Mouse (Mus musculus) neural tube, embryonic 13.5 days (tissue): ENCODE data around the gene Tent2. TPM values are rescaled to one million over a fixed set of nuclear protein-coding genes. Genes with fewer than 3 reads are reported as not detected.
A peak's percentile ranks its signal among the peaks of the same experiment; 100 is the strongest.

Experiments used
- ATAC-seq: fragments of 200-750 bp; cut with Nextera tagmentation; 2 replicates; pipeline ENCODE4 v1.8.0; 2017; ENCODE audit warnings: low read depth, mild to moderate bottlenecking, moderate TSS enrichment, moderate library complexity
- H3K27ac ChIP-seq: fragments of 300-500 bp; sonication (generic); replicated peaks from 2 replicates; pipeline ENCODE4 v1.5.1; 2015; ENCODE audit warnings: moderate library complexity, mild to moderate bottlenecking, inconsistent platforms
- H3K27me3 ChIP-seq: fragments of 300-500 bp; sonication (generic); 2 replicates; pipeline ENCODE4 v1.6.1; 2015; ENCODE audit warnings: mild to moderate bottlenecking, inconsistent platforms
- H3K36me3 ChIP-seq: fragments of 300-500 bp; sonication (generic); 2 replicates; pipeline ENCODE4 v1.6.1; 2015; ENCODE audit warnings: mild to moderate bottlenecking, inconsistent platforms
- H3K4me1 ChIP-seq: fragments of 300-500 bp; sonication (generic); replicated peaks from 2 replicates; pipeline ENCODE4 v1.6.1; 2015; ENCODE audit warnings: inconsistent platforms
- H3K4me2 ChIP-seq: fragments of 300-500 bp; sonication (generic); 2 replicates; pipeline ENCODE4 v1.6.1; 2015; ENCODE audit warnings: inconsistent platforms, mild to moderate bottlenecking, moderate library complexity
- H3K4me3 ChIP-seq: fragments of 300-500 bp; sonication (generic); 2 replicates; pipeline ENCODE4 v1.5.1; 2015; ENCODE audit warnings: mild to moderate bottlenecking, inconsistent platforms
- H3K9ac ChIP-seq: fragments of 300-500 bp; sonication (generic); 2 replicates; pipeline ENCODE4 v1.6.1; 2015; ENCODE audit warnings: moderate library complexity, mild to moderate bottlenecking, inconsistent platforms
- H3K9me3 ChIP-seq: fragments of 300-500 bp; sonication (generic); 2 replicates; pipeline ENCODE4 v1.6.1; 2016; ENCODE audit warnings: inconsistent platforms
- WGBS: fragments of 180-500 bp; shearing (Covaris S2); methylation state at CpG from one replicate; pipeline ENCODE4 v1.1.7; 2015; 5-methylcytosine and 5-hydroxymethylcytosine counted together
- polyA plus RNA-seq: library from polyadenylated mRNA; unstranded; fragments of >200 nt; fragmentation: Nextera tagmentation; extraction: Ambion mirVana; gene quantifications from 2 replicates; pipeline ENCODE4 v1.2.1, GENCODE M21; 2015

The Tent2 gene
- 43.3 and 48.3 TPM in 2 replicates for polyA plus RNA-seq

DNA sequence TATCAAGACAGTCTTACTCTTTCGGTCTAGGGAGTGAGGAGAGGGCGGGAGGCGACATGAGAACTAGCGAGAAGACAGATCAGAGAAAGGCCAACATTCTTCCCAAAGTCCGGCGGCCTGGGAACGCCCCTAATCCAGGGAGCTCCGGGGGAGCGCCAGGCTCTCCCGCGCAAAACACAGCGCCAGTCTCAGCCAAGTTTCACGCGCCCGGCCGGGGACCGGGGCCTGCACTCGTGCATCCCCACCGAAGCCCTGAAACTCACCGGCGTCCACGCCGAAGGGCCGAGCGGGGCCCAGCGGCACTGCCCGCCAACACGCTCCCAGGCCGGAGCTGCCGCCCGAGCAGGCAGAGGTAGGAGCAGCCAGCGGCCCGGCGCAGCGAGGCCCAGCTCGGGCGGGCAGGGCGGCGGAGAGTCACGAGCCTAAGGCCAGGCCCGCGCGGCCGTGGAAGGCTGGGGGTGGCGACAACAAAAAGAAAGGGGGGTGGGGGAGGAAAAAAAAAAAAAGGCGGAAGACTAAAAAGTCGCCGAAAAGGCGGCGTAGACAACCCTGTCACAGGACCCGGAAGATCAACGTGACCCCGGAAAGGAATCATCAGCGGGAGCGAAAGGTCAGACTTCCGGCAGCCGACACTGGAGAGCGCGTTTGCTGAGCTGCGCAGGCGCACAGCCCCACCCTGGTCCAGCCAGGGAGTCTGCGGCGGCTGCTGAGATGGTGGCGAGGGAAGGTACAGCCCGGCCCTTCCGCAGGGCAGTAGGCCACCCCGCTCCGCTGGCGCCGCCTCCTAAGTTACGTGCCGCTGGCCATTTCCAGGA, at the start of gene Tent2:
Gene Tent2, minus strand, starts transcription at position 555 of the 815 bp plus-strand sequence.
- peak; percentile 99 for ATAC-seq

DNA sequence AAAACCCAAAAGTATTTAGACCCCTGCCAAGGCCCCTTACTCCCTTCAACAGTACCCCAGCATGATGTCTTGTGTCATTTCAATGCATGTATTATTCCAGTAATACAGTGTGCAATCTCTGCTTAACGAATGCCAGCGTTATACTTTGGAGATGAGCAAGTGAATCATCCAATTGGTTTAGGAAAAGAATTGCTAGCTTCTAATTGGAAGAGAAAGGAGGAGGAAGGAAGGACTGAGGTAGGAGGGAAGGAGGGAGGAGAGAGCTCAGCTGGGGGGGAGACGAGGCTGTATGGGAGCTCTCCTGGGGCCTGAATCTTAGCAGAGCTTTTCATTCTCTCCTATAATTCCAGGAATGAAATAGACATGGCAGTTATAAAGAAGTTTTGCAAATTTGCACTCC, 49.0 kb upstream of the Tent2 start:
- WGBS, result 45% methylated on average over 3 of the region's 3 CpGs
- no peak for ATAC-seq

More for the DNA sequence above, at the start of gene Tent2:
- Histone ChIP-seq H3K36me3 (no peaks in the 10 kb centered on the region), H3K27me3 (no peaks in the 10 kb centered on the region), H3K9me3 (no peaks in the 10 kb centered on the region), H3K9ac (peak within 1 kb of the TSS; percentile 97), H3K4me3 (peak within 1 kb of the TSS; percentile 99), H3K4me2 (peak within 1 kb of the TSS; percentile 80), H3K27ac (peak within 1 kb of the TSS; percentile 96), H3K4me1 (peaks cover 24% of the 10 kb centered on the region)
- WGBS, result under 1% methylated on average over 71 of the region's 72 CpGs

DNA sequence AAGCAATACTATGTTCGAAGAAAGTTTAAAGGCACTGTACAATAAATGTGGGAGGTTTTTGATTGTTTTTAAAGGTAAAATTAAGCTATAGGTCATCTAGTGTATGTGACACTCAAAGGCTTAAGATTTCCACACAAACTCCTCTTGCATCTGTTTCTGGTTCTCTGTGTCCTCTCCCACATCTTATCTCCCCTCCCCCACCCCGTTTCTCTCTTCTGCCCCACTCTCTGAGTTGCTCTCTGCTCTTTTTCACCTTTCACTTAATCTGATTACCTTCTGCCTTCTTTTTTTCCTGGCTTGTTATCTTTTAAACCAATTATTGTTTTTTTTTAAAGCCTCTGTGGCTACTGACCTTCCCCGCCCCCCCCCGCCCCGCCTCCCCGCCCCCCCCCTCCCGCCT, 47.4 kb upstream of the Tent2 start:
- no peaks in the 10 kb centered on the region for H3K27me3 ChIP-seq
- H3K9ac ChIP-seq, result no peak overlapping the region
- ATAC-seq, result no peak
- no peaks in the 10 kb centered on the region for H3K9me3 ChIP-seq
- H3K27ac ChIP-seq, result no peak overlapping the region
- no peak overlapping the region for H3K4me2 ChIP-seq
- no peaks in the 10 kb centered on the region for H3K36me3 ChIP-seq
- H3K4me1 ChIP-seq, result 0 out of 2 replicates have a peak, but pooled peaks cover 3% of the 10 kb centered on the region
- 88% methylated on average over 3 of the region's 7 CpGs for WGBS
- no peak overlapping the region for H3K4me3 ChIP-seq

More for the DNA sequence above, 49.0 kb upstream of the Tent2 start:
- Histone ChIP-seq H3K4me3 (no peak overlapping the region), H3K27ac (no peak overlapping the region), H3K36me3 (no peaks in the 10 kb centered on the region), H3K9me3 (no peaks in the 10 kb centered on the region), H3K4me1 (0 out of 2 replicates have a peak, but pooled peaks cover 3% of the 10 kb centered on the region), H3K9ac (no peak overlapping the region), H3K4me2 (no peak overlapping the region), H3K27me3 (no peaks in the 10 kb centered on the region)

DNA sequence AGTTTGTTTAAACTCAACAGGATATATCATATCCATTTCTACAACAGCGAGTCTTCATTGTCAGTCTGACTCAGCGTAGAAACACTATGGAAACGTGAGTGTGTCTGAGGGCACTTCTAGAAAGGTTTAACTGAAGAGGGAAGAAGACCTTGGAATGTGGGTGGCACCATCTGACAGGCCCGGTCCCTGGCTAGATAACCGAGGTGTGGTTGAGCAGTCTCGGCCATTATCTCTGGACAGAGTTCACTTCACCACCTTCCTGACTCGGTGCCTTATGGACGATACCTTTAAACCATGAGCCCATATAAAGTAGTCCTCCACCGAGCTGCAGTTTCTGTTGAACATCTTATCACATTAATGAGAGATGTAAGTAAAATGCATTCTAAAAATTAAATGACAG, 46.9 kb upstream of the Tent2 start:
- no peak overlapping the region for H3K4me2 ChIP-seq

DNA sequence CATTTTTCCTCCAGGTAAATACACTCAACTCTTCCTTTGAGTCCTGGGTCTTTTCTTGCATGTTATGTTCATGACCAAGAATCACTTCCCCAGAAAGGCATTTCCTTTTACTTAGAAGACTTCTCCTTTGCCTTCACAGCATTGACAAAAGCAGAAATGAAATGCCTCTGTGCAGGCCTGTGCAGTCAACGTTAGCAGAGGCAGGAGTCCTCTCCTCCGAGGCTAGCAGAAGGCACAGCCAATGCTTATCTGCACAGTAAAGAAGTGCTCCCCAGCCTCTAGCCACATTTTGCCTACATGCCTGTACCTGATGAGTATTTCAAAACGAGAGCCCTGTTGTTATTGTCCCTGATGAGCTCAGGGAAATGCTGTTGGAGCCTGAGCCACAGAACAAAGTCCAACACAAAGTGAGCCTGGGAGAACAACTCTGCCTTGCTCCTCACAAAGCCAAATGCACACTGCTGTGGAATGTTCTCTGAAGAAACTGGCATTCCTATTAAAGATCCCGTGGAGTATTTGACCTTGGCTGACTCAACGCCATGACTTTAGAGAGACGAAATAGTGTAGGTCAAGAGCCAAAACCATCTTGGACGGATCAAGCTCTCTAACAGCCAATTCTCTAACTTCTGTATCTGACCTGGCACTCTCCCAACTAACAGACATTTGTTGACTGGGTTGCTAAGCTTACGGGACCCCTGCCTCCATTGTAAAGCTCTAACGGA, 45.7 kb upstream of the Tent2 start:
- Histone ChIP-seq H3K36me3 (no peaks in the 10 kb centered on the region), H3K4me3 (no peak overlapping the region), H3K27ac (no peak overlapping the region), H3K9ac (no peak overlapping the region), H3K9me3 (no peaks in the 10 kb centered on the region), H3K4me1 (0 out of 2 replicates have a peak, but pooled peaks cover 3% of the 10 kb centered on the region), H3K4me2 (no peak overlapping the region), H3K27me3 (no peaks in the 10 kb centered on the region)
- no peak for ATAC-seq
- 83% methylated on average over 9 of the region's 9 CpGs for WGBS

More for the DNA sequence above, 46.9 kb upstream of the Tent2 start:
- whole genome bisulfite sequencing, result 88% methylated on average over 9 of the region's 9 CpGs
- Histone ChIP-seq H3K4me1 (0 out of 2 replicates have a peak, but pooled peaks cover 3% of the 10 kb centered on the region), H3K27me3 (no peaks in the 10 kb centered on the region), H3K9ac (no peak overlapping the region), H3K9me3 (no peaks in the 10 kb centered on the region), H3K27ac (no peak overlapping the region), H3K4me3 (no peak overlapping the region), H3K36me3 (no peaks in the 10 kb centered on the region)
- ATAC-seq, result no peak

DNA sequence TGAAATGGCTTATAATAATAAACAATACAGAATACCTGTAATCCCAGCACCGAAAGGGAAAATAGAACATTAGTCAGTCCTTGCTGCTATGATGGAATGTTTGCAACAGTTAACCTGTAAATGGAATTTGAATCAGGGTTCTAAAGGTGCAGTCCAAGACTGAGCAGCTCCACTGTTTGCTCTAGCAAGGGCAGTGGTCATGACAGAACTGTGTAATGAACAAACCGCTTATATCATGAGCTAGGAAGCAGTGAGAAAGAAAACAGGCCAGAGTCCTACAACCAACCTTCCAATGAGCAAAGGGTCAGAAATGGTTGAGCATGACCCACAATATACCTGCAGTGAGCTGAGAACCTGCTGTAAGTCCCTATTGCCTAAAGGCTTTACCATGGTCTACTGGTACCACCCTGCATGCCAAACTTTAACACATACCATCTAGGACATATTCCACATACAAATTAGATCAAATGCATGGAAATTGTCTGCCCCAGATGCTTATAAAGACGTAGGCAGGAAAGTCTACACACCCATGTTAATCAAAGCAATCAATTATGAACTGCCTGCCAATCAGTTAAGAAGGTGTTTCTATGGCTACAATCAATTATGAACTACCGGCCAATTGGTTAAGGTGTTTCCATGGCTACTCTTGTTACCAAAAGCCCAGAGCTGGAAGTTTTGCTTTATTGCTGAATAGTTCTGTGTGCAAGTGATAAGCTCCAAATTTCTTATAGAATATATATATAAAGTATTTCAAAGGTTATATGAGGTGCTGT, 42.3 kb upstream of the Tent2 start:
- H3K4me3 ChIP-seq, result no peak overlapping the region
- no peak overlapping the region for H3K9ac ChIP-seq
- H3K4me2 ChIP-seq, result no peak overlapping the region
- H3K27ac ChIP-seq, result no peak overlapping the region
- no peak for ATAC-seq
- H3K9me3 ChIP-seq, result no peaks in the 10 kb centered on the region
- H3K27me3 ChIP-seq, result no peaks in the 10 kb centered on the region
- no peaks in the 10 kb centered on the region for H3K4me1 ChIP-seq
- no peaks in the 10 kb centered on the region for H3K36me3 ChIP-seq
- 78% methylated on average over 4 of the region's 4 CpGs for WGBS

DNA sequence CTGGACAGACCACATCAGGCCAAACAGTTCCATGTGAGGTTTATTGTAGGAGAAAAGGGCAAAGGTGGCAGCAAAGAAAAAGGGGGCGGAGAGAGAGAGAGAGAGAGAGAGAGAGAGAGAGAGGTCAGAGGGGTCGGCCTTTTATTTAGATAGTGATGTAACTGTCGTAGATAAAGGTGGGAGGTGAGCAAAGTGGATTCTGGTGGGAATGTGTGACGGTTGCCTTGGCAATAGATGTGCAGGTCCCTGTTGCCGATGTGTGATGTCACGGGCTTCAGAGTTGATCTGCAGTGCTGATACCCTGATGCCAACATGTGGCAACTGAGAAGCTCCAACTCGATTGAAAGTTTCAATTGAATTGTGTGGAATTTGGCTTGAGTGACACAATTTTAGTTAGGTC, 40.1 kb upstream of the Tent2 start:
- Histone ChIP-seq H3K4me1 (no peaks in the 10 kb centered on the region), H3K9me3 (no peaks in the 10 kb centered on the region), H3K4me2 (no peak overlapping the region), H3K36me3 (no peaks in the 10 kb centered on the region), H3K9ac (no peak overlapping the region), H3K27me3 (no peaks in the 10 kb centered on the region), H3K27ac (no peak overlapping the region), H3K4me3 (no peak overlapping the region)
- 89% methylated on average over 7 of the region's 7 CpGs for WGBS
- ATAC-seq, result no peak

DNA sequence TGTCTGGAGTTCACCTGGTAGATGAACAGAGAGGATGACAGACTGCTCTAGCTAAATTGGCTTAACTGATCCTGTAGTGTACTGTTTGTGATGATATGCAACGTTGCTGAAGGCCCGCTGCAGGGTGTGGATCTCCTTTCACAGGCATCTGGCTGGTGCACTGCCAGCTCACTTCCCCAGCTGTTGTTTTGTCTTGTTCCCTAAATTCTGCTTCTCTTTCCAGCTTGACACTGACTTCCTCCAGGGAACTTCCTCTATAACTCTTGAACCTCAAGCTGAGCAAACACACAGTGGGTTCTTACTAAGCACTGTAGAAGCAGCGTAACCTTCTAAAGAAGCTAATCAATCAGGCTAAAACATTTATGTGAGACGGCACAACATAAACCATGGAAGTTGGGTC, 38.8 kb upstream of the Tent2 start:
- no peaks in the 10 kb centered on the region for H3K36me3 ChIP-seq
- no peak for ATAC-seq
- no peak overlapping the region for H3K4me2 ChIP-seq
- no peak overlapping the region for H3K27ac ChIP-seq
- H3K9me3 ChIP-seq, result no peaks in the 10 kb centered on the region
- H3K4me3 ChIP-seq, result no peak overlapping the region
- 75% methylated on average over 4 of the region's 4 CpGs for WGBS
- no peaks in the 10 kb centered on the region for H3K27me3 ChIP-seq
- H3K9ac ChIP-seq, result no peak overlapping the region
- H3K4me1 ChIP-seq, result no peaks in the 10 kb centered on the region

DNA sequence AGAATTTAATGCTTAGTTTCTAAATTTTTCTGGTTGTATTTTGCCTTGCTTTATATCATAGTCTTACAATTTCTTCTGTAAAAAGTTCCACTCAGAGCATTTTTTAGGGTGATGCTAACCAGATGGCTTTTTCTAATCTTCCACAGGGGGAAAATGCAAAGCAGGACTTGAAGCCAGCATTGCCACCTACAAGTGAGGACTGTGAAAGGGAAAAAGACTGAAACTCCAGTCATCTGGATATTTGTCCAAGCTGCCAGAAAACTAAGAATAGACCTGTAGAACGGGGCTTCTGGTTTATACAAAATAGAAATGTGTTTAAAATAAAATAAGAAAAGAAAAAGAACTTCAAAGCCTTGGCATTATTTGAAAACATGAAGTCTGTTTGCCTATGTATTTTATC, 19.6 kb upstream of the Tent2 start:
- Histone ChIP-seq H3K9me3 (no peaks in the 10 kb centered on the region), H3K27ac (no peak overlapping the region), H3K9ac (no peak overlapping the region), H3K4me2 (no peak overlapping the region), H3K36me3 (no peaks in the 10 kb centered on the region), H3K4me1 (no peaks in the 10 kb centered on the region), H3K4me3 (no peak overlapping the region), H3K27me3 (no peaks in the 10 kb centered on the region)
- no peak for ATAC-seq
- 89% methylated on average over 1 of the region's 1 CpGs for WGBS

DNA sequence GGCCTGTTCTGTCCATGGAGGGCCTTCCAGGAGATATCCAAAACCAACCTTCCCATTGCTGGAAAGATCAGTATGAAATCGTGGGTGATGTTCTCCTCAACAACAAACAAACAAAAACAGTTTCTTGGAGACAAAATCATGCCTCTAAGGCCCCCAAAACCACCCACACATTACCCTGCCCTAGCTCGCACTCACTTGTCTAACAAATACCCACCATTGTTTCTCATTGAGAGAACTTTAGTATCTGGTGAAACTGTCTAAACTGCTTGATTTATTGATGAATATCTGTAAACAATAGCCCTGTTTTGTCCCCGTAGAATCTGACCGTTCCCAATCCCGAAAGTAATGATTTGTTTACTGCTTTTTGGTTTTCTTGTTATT, 451 bp upstream of the Tent2 start:
- peaks cover 24% of the 10 kb centered on the region for H3K4me1 ChIP-seq
- H3K9ac ChIP-seq, result peak overlapping the region; percentile 97
- peak; percentile 62 for ATAC-seq
- peak overlapping the region; percentile 96 for H3K27ac ChIP-seq
- H3K27me3 ChIP-seq, result no peaks in the 10 kb centered on the region
- peak overlapping the region; percentile 99 for H3K4me3 ChIP-seq
- no peaks in the 10 kb centered on the region for H3K9me3 ChIP-seq
- no peaks in the 10 kb centered on the region for H3K36me3 ChIP-seq
- peak overlapping the region; percentile 80 for H3K4me2 ChIP-seq
- 50% methylated on average over 5 of the region's 5 CpGs for WGBS

DNA sequence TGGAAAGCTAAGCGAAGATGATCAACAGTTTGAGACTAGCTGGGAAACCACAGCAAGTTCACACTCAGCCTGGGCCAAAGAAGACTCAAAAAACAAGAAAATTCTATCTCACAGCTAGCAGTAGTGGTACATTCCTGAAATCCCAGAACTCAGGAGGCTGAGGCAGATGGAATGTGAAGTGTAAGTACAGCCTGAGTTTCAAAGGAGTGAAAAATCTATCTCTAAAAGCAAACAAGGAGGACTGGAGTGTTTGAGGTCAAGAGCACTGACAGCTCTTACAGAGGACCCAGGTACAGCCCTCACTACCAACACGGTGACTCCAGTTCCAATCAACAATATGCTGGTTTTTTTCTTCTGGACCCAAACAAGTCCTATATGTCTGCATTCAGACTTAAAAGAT, 2.8 kb downstream of the Tent2 start:
- ATAC-seq, result no peak
- Histone ChIP-seq H3K27me3 (no peaks in the 10 kb centered on the region), H3K36me3 (0 out of 2 replicates have a peak, but pooled peaks cover 6% of the 10 kb centered on the region), H3K9ac (0 out of 2 replicates have a peak overlapping the region, but pooled peaks have one; percentile 38), H3K4me2 (no peak overlapping the region), H3K4me1 (peaks cover 24% of the 10 kb centered on the region), H3K9me3 (no peaks in the 10 kb centered on the region), H3K27ac (no peak overlapping the region), H3K4me3 (no peak overlapping the region)
- WGBS, result 91% methylated on average over 2 of the region's 2 CpGs

DNA sequence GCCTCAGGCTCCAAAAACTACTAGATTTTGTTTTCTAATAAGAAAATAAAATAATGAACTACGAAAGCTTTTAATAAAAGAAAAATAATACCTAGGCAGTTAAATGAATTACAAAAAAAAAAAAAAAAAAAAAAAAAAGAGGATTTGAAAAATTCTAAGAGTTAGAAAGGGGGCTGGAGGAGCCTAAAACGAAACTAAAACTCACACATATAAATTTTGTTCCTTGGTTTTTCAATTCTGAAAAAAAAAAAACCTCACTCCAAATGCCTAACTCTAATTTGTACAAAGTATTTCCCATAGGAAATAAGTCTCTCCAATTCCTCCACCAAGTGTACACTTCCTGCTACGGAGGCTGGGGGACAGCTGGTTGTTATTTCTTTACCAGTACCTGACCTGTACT, 3.4 kb downstream of the Tent2 start:
- Histone ChIP-seq H3K27ac (no peak overlapping the region), H3K36me3 (peaks cover 10% of the 10 kb centered on the region; the same call in 1 of the 2 replicates), H3K9me3 (no peaks in the 10 kb centered on the region), H3K27me3 (no peaks in the 10 kb centered on the region), H3K4me2 (no peak overlapping the region), H3K9ac (no peak overlapping the region), H3K4me3 (no peak overlapping the region), H3K4me1 (peaks cover 24% of the 10 kb centered on the region)
- ATAC-seq, result no peak
- 88% methylated on average over 3 of the region's 3 CpGs for WGBS
